Mouse (Mus musculus) kidney, adult 2 months (tissue): ENCODE results near the gene E2f4.

ENCODE experiments used
- CTCF ChIP-seq: fragments of 200-500 bp; conservative IDR thresholded peaks from 2 replicates; pipeline ENCODE4 v1.5.1; 2011; ENCODE audit warnings: low read depth, mild to moderate bottlenecking, control low read depth, low read length, moderate library complexity, mixed read lengths; ENCODE audit not compliant: insufficient read depth, insufficient read length
- POLR2A ChIP-seq: fragments of 200-500 bp; IDR thresholded peaks from one replicate; pipeline ENCODE4 v1.6.1; 2011; ENCODE audit warnings: low read depth, low read length, control low read depth

- TF ChIP-seq CTCF (no peak), POLR2A (no peak)
Measured at GRCm38 (mm10) chr8:105298351-105299252, 1.1 kb downstream of the E2f4 start.
